Mouse (Mus musculus): ENCODE data around the gene Dntt. TPM values are rescaled to one million over a fixed set of nuclear protein-coding genes. Genes with fewer than 3 reads are reported as not detected.

Gene Dntt
- polyA plus RNA-seq, 1 experiment from 2014 or later, result not detected

- H3K4me2 ChIP-seq (ENCODE audit: low read depth, low read length, severe bottlenecking), result no peak overlapping the region
- H3K9me3 ChIP-seq (ENCODE audit: control insufficient read depth, low read length), result no peaks in the 10 kb centered on the region
- no peaks in the 10 kb centered on the region for H3K36me3 ChIP-seq (ENCODE audit: control insufficient read depth, insufficient read depth, low read length)
- WGBS, result 72% methylated on average over 4 of the region's 4 CpGs
- no peak for ATAC-seq (replicated peaks; ENCODE audit: low FRiP score)
- H3K9ac ChIP-seq (ENCODE audit: low read length), result no peak overlapping the region
- H3K4me1 ChIP-seq (replicated peaks; ENCODE audit: control insufficient read depth, insufficient read depth, low read length), result no peaks in the 10 kb centered on the region
- H3K27me3 ChIP-seq (ENCODE audit: control insufficient read depth, insufficient read depth, low read length), result no peaks in the 10 kb centered on the region
- H3K4me3 ChIP-seq (ENCODE audit: low read depth, low read length), result no peak overlapping the region
- DNase-seq (ENCODE audit: low spot score), result no peak
- no peak overlapping the region for H3K27ac ChIP-seq (ENCODE audit: low read depth, low read length)
Measured at GRCm38 (mm10) chr19:41054702-41055101, 25.6 kb downstream of the Dntt start.

GRCm38 (mm10) chr19:41071500-41071899 lies 42.4 kb downstream of the Dntt start:
- DNase-seq (ENCODE audit: low spot score), result peak; percentile 95
- Histone ChIP-seq H3K36me3 (ENCODE audit: control insufficient read depth, insufficient read depth, low read length) (no peaks in the 10 kb centered on the region), H3K9ac (ENCODE audit: low read length) (no peak overlapping the region), H3K4me1 (replicated peaks; ENCODE audit: control insufficient read depth, insufficient read depth, low read length) (no peaks in the 10 kb centered on the region), H3K4me3 (ENCODE audit: low read depth, low read length) (no peak overlapping the region), H3K9me3 (ENCODE audit: control insufficient read depth, low read length) (no peaks in the 10 kb centered on the region), H3K27me3 (ENCODE audit: control insufficient read depth, insufficient read depth, low read length) (no peaks in the 10 kb centered on the region), H3K4me2 (ENCODE audit: low read depth, low read length, severe bottlenecking) (no peak overlapping the region), H3K27ac (ENCODE audit: low read depth, low read length) (no peak overlapping the region)
- ATAC-seq (replicated peaks; ENCODE audit: low FRiP score), result no peak
- WGBS, result 7% methylated on average over 8 of the region's 8 CpGs

GRCm38 (mm10) chr19:41073746-41074455 lies 44.8 kb downstream of the Dntt start:
- no peak overlapping the region for H3K27ac ChIP-seq (ENCODE audit: low read depth, low read length)
- no peaks in the 10 kb centered on the region for H3K9me3 ChIP-seq (ENCODE audit: control insufficient read depth, low read length)
- 89% methylated on average over 14 of the region's 14 CpGs for WGBS
- no peak overlapping the region for H3K9ac ChIP-seq (ENCODE audit: low read length)
- no peak overlapping the region for H3K4me2 ChIP-seq (ENCODE audit: low read depth, low read length, severe bottlenecking)
- H3K4me3 ChIP-seq (ENCODE audit: low read depth, low read length), result no peak overlapping the region
- no peaks in the 10 kb centered on the region for H3K4me1 ChIP-seq (replicated peaks; ENCODE audit: control insufficient read depth, insufficient read depth, low read length)
- H3K36me3 ChIP-seq (ENCODE audit: control insufficient read depth, insufficient read depth, low read length), result no peaks in the 10 kb centered on the region
- no peaks in the 10 kb centered on the region for H3K27me3 ChIP-seq (ENCODE audit: control insufficient read depth, insufficient read depth, low read length)
- no peak for ATAC-seq (replicated peaks; ENCODE audit: low FRiP score)
- peak; percentile 42 for DNase-seq (ENCODE audit: low spot score)

GRCm38 (mm10) chr19:41076906-41077305 lies 47.8 kb downstream of the Dntt start, which contains the start of gene Opalin:
Gene Opalin (minus strand): TSS chr19:41077113.
- H3K9ac ChIP-seq (ENCODE audit: low read length), result no peak within 1 kb of the TSS
- H3K4me1 ChIP-seq (replicated peaks; ENCODE audit: control insufficient read depth, insufficient read depth, low read length), result no peaks in the 10 kb centered on the region; the same call in 1 of the 2 replicates
- no peaks in the 10 kb centered on the region; the same call in 1 of the 2 replicates for H3K27me3 ChIP-seq (ENCODE audit: control insufficient read depth, insufficient read depth, low read length)
- 83% methylated on average over 3 of the region's 3 CpGs for WGBS
- no peaks in the 10 kb centered on the region for H3K36me3 ChIP-seq (ENCODE audit: control insufficient read depth, insufficient read depth, low read length)
- no peak within 1 kb of the TSS for H3K4me3 ChIP-seq (ENCODE audit: low read depth, low read length)
- H3K27ac ChIP-seq (ENCODE audit: low read depth, low read length), result no peak within 1 kb of the TSS
- ATAC-seq (replicated peaks; ENCODE audit: low FRiP score) (no peak), DNase-seq (ENCODE audit: low spot score) (no peak)
- H3K9me3 ChIP-seq (ENCODE audit: control insufficient read depth, low read length), result no peaks in the 10 kb centered on the region
- no peak within 1 kb of the TSS for H3K4me2 ChIP-seq (ENCODE audit: low read depth, low read length, severe bottlenecking)

- ATAC-seq (replicated peaks; ENCODE audit: low FRiP score) (no peak; the same call in 1 of the 2 replicates), DNase-seq (ENCODE audit: low spot score) (no peak)
- Histone ChIP-seq H3K27ac (ENCODE audit: low read depth, low read length) (no peak overlapping the region), H3K36me3 (ENCODE audit: control insufficient read depth, insufficient read depth, low read length) (no peaks in the 10 kb centered on the region), H3K9me3 (ENCODE audit: control insufficient read depth, low read length) (no peaks in the 10 kb centered on the region), H3K9ac (ENCODE audit: low read length) (no peak overlapping the region), H3K4me3 (ENCODE audit: low read depth, low read length) (no peak overlapping the region), H3K4me2 (ENCODE audit: low read depth, low read length, severe bottlenecking) (no peak overlapping the region), H3K27me3 (ENCODE audit: control insufficient read depth, insufficient read depth, low read length) (no peaks in the 10 kb centered on the region; the same call in 1 of the 2 replicates), H3K4me1 (replicated peaks; ENCODE audit: control insufficient read depth, insufficient read depth, low read length) (no peaks in the 10 kb centered on the region; the same call in 1 of the 2 replicates)
- WGBS, result 46% methylated on average over 3 of the region's 3 CpGs
Measured at GRCm38 (mm10) chr19:41081589-41081988, 52.5 kb downstream of the Dntt start.

- H3K27me3 ChIP-seq (ENCODE audit: control insufficient read depth, insufficient read depth, low read length), result no peaks in the 10 kb centered on the region; the same call in 1 of the 2 replicates
- no peaks in the 10 kb centered on the region for H3K36me3 ChIP-seq (ENCODE audit: control insufficient read depth, insufficient read depth, low read length)
- no peaks in the 10 kb centered on the region for H3K9me3 ChIP-seq (ENCODE audit: control insufficient read depth, low read length)
- WGBS, result 93% methylated on average over 14 of the region's 14 CpGs
- H3K4me1 ChIP-seq (replicated peaks; ENCODE audit: control insufficient read depth, insufficient read depth, low read length), result no peaks in the 10 kb centered on the region; the same call in 1 of the 2 replicates
- no peak overlapping the region for H3K9ac ChIP-seq (ENCODE audit: low read length)
- H3K4me3 ChIP-seq (ENCODE audit: low read depth, low read length), result no peak overlapping the region
- no peak overlapping the region for H3K27ac ChIP-seq (ENCODE audit: low read depth, low read length)
- ATAC-seq (replicated peaks; ENCODE audit: low FRiP score), result no peak
- H3K4me2 ChIP-seq (ENCODE audit: low read depth, low read length, severe bottlenecking), result no peak overlapping the region
- no peak for DNase-seq (ENCODE audit: low spot score)
Measured at GRCm38 (mm10) chr19:41083646-41084045, 54.6 kb downstream of the Dntt start.

- no peaks in the 10 kb centered on the region for H3K9me3 ChIP-seq (ENCODE audit: control insufficient read depth, low read length)
- no peak overlapping the region for H3K4me2 ChIP-seq (ENCODE audit: low read depth, low read length, severe bottlenecking)
- no peak overlapping the region for H3K9ac ChIP-seq (ENCODE audit: low read length)
- peak; percentile 13; the same call in 1 of the 2 replicates for ATAC-seq (replicated peaks; ENCODE audit: low FRiP score)
- H3K4me3 ChIP-seq (ENCODE audit: low read depth, low read length), result no peak overlapping the region
- DNase-seq (ENCODE audit: low spot score), result no peak
- no peaks in the 10 kb centered on the region for H3K4me1 ChIP-seq (replicated peaks; ENCODE audit: control insufficient read depth, insufficient read depth, low read length)
- no peaks in the 10 kb centered on the region for H3K36me3 ChIP-seq (ENCODE audit: control insufficient read depth, insufficient read depth, low read length)
- WGBS, result 89% methylated on average over 6 of the region's 6 CpGs
- H3K27me3 ChIP-seq (ENCODE audit: control insufficient read depth, insufficient read depth, low read length), result no peaks in the 10 kb centered on the region
- no peak overlapping the region for H3K27ac ChIP-seq (ENCODE audit: low read depth, low read length)
Measured at GRCm38 (mm10) chr19:41086289-41086688, 57.2 kb downstream of the Dntt start.

- no peaks in the 10 kb centered on the region for H3K27me3 ChIP-seq (ENCODE audit: control insufficient read depth, insufficient read depth, low read length)
- DNase-seq (ENCODE audit: low spot score) (peak; percentile 83), ATAC-seq (replicated peaks; ENCODE audit: low FRiP score) (peak; percentile 71)
- WGBS, result 3% methylated on average over 2 of the region's 2 CpGs
- H3K4me3 ChIP-seq (ENCODE audit: low read depth, low read length), result no peak overlapping the region
- H3K9ac ChIP-seq (ENCODE audit: low read length), result no peak overlapping the region
- no peak overlapping the region for H3K4me2 ChIP-seq (ENCODE audit: low read depth, low read length, severe bottlenecking)
- H3K4me1 ChIP-seq (replicated peaks; ENCODE audit: control insufficient read depth, insufficient read depth, low read length), result no peaks in the 10 kb centered on the region
- H3K36me3 ChIP-seq (ENCODE audit: control insufficient read depth, insufficient read depth, low read length), result no peaks in the 10 kb centered on the region
- H3K27ac ChIP-seq (ENCODE audit: low read depth, low read length), result no peak overlapping the region
- H3K9me3 ChIP-seq (ENCODE audit: control insufficient read depth, low read length), result no peaks in the 10 kb centered on the region
Measured at GRCm38 (mm10) chr19:41086700-41087099, 57.6 kb downstream of the Dntt start.

GRCm38 (mm10) chr19:41087901-41088300 lies 58.8 kb downstream of the Dntt start:
- H3K4me3 ChIP-seq (ENCODE audit: low read depth, low read length), result no peak overlapping the region
- 45% methylated on average over 4 of the region's 4 CpGs for WGBS
- no peak overlapping the region for H3K9ac ChIP-seq (ENCODE audit: low read length)
- H3K4me2 ChIP-seq (ENCODE audit: low read depth, low read length, severe bottlenecking), result no peak overlapping the region
- no peaks in the 10 kb centered on the region for H3K4me1 ChIP-seq (replicated peaks; ENCODE audit: control insufficient read depth, insufficient read depth, low read length)
- H3K27ac ChIP-seq (ENCODE audit: low read depth, low read length), result no peak overlapping the region
- DNase-seq (ENCODE audit: low spot score) (no peak), ATAC-seq (replicated peaks; ENCODE audit: low FRiP score) (no peak)
- H3K36me3 ChIP-seq (ENCODE audit: control insufficient read depth, insufficient read depth, low read length), result no peaks in the 10 kb centered on the region
- no peaks in the 10 kb centered on the region for H3K27me3 ChIP-seq (ENCODE audit: control insufficient read depth, insufficient read depth, low read length)
- H3K9me3 ChIP-seq (ENCODE audit: control insufficient read depth, low read length), result no peaks in the 10 kb centered on the region
